Mouse (Mus musculus) stomach, embryonic 14.5 days (tissue): Measurements from ENCODE around the gene Tsc22d2. TPM values are rescaled to one million over a fixed set of nuclear protein-coding genes. Genes with fewer than 3 reads are reported as not detected.

ENCODE experiments used
- ATAC-seq: fragments of 200-750 bp; cut with Nextera tagmentation; 2 replicates; pipeline ENCODE4 v1.8.0; 2017; ENCODE audit warnings: low read depth, moderate TSS enrichment; ENCODE audit not compliant: insufficient number of reproducible peaks, insufficient read depth, low FRiP score
- H3K27ac ChIP-seq: fragments of 300-500 bp; sonication (generic); 2 replicates; pipeline ENCODE4 v1.5.1; 2014; ENCODE audit warnings: mild to moderate bottlenecking, low read length, moderate library complexity, mixed read lengths
- H3K27me3 ChIP-seq: fragments of 300-500 bp; sonication (generic); 2 replicates; pipeline ENCODE4 v1.6.1; 2014; ENCODE audit warnings: low read length, control low read depth, mixed read lengths; ENCODE audit not compliant: control insufficient read depth, insufficient read depth
- H3K36me3 ChIP-seq: fragments of 300-500 bp; sonication (generic); 2 replicates; pipeline ENCODE4 v1.6.1; 2014; ENCODE audit warnings: mild to moderate bottlenecking, control low read depth, low read length, moderate library complexity, mixed read lengths; ENCODE audit not compliant: control insufficient read depth, insufficient read depth
- H3K4me1 ChIP-seq: fragments of 300-500 bp; sonication (generic); 2 replicates; pipeline ENCODE4 v1.6.1; 2014; ENCODE audit warnings: low read length, control low read depth, mixed read lengths; ENCODE audit not compliant: control insufficient read depth, insufficient read depth
- H3K4me2 ChIP-seq: fragments of 300-500 bp; sonication (generic); replicated peaks from 2 replicates; pipeline ENCODE4 v1.6.1; 2014; ENCODE audit warnings: low read depth, low read length, control low read depth
- H3K4me3 ChIP-seq: fragments of 300-500 bp; sonication (generic); 2 replicates; pipeline ENCODE4 v1.5.1; 2014; ENCODE audit warnings: low read depth, low read length, control low read depth
- H3K9ac ChIP-seq: fragments of 300-500 bp; sonication (generic); replicated peaks from 2 replicates; pipeline ENCODE4 v1.6.1; 2014; ENCODE audit warnings: low read depth, mild to moderate bottlenecking, control low read depth, low read length, moderate library complexity, mixed read lengths
- H3K9me3 ChIP-seq: fragments of 300-500 bp; sonication (generic); 2 replicates; pipeline ENCODE4 v1.6.1; 2016; ENCODE audit warnings: low read depth, low read length, control low read depth; ENCODE audit not compliant: control insufficient read depth
- WGBS: fragments of 180-500 bp; shearing (Covaris S2); extraction: QIAGEN DNeasy Blood & Tissue Kit; methylation state at CpG from one replicate; pipeline ENCODE4 v1.1.7; 2014; 5-methylcytosine and 5-hydroxymethylcytosine counted together
- polyA plus RNA-seq: library from polyadenylated mRNA; unstranded; fragments of >200 nt; fragmentation: Nextera tagmentation; extraction: Ambion mirVana; gene quantifications from 2 replicates; pipeline ENCODE4 v1.2.1, GENCODE M21; 2014

Tsc22d2 gene
- polyA plus RNA-seq, 1 experiment from 2014 or later = 15.0 TPM

DNA sequence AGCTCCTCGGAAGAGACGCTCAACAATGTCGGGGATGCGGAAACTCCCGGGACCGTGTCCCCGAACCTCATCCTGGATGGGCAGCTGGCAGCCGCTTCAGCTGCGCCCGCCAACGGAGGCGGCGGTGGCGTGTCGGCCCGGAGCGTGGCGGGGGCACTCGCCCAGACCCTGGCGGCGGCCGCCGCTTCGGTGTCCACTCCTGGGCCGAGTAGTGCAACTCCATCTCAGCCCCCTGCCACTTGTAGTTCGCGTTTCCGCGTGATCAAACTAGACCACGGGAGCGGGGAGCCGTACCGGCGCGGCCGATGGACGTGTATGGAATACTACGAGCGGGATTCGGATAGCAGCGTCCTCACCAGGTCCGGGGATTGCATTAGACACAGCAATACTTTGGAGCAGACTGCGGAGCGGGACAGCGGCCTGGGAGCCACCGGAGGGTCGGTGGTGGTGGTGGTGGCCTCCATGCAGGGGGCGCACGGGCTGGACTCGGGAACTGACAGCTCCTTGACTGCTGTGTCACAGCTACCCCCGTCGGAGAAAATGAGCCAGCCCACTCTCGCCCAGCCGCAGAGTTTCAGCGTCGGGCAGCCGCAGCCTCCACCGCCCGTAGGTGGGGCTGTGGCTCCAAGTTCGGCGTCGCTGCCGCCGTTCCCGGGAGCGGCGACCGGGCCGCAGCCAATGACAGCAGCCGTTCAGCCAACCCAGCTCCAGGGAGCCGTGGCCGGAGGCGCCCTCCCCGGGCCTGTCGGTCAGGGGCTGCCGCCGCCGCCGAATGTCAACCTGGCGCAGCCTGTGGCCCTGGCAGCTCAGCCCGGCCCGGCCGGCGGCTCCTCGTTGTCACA, 1.6 kb downstream of the Tsc22d2 start:
- Histone ChIP-seq H3K27me3 (no peaks in the 10 kb centered on the region), H3K27ac (peak overlapping the region; percentile 100), H3K4me3 (peak overlapping the region; percentile 94), H3K9me3 (no peaks in the 10 kb centered on the region), H3K4me1 (no peaks in the 10 kb centered on the region), H3K9ac (peak overlapping the region; percentile 97), H3K36me3 (no peaks in the 10 kb centered on the region), H3K4me2 (peak overlapping the region; percentile 93)
- under 1% methylated on average over 78 of the region's 85 CpGs for WGBS
- peak; percentile 68 for ATAC-seq

DNA sequence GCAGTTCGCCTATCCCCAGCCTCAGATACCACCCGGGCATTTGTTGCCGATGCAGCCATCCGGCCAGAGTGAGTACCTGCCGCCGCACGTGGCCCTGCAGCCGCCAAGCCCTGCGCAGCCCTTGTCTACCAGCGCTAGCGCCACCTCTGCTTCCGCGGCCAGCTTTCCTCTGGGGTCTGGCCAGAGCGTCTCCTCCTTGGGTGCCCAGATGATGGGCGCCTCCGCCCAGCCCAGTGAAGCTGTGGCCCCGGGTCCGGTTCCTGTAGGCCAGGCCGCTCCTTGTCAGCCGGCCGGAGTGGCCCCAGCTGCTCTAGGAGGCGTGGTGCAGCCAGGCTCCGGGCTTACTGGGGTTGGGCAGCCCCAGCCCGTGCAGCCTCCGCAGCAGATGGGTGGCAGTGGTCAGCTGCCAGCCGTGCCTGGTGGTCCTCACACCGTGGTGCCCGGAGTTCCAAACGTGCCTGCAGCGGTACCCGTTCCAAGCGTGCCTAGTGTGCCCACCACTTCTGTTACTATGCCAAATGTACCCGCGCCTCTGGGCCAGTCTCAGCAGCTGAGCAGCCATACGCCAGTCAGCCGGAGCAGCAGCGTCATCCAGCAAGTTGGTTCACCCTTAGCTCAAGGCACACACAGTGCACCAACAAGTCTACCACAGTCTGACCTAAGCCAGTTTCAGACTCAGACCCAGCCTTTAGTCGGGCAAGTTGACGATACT, 2.4 kb downstream of the Tsc22d2 start:
- peak overlapping the region; percentile 93 for H3K4me2 ChIP-seq
- no peaks in the 10 kb centered on the region for H3K36me3 ChIP-seq
- H3K9ac ChIP-seq = peak overlapping the region; percentile 97
- H3K4me1 ChIP-seq = no peaks in the 10 kb centered on the region
- peak overlapping the region; percentile 94 for H3K4me3 ChIP-seq
- no peaks in the 10 kb centered on the region for H3K9me3 ChIP-seq
- peak; percentile 46 for ATAC-seq
- peak overlapping the region; percentile 100 for H3K27ac ChIP-seq
- H3K27me3 ChIP-seq = no peaks in the 10 kb centered on the region
- WGBS = under 1% methylated on average over 39 of the region's 39 CpGs

DNA sequence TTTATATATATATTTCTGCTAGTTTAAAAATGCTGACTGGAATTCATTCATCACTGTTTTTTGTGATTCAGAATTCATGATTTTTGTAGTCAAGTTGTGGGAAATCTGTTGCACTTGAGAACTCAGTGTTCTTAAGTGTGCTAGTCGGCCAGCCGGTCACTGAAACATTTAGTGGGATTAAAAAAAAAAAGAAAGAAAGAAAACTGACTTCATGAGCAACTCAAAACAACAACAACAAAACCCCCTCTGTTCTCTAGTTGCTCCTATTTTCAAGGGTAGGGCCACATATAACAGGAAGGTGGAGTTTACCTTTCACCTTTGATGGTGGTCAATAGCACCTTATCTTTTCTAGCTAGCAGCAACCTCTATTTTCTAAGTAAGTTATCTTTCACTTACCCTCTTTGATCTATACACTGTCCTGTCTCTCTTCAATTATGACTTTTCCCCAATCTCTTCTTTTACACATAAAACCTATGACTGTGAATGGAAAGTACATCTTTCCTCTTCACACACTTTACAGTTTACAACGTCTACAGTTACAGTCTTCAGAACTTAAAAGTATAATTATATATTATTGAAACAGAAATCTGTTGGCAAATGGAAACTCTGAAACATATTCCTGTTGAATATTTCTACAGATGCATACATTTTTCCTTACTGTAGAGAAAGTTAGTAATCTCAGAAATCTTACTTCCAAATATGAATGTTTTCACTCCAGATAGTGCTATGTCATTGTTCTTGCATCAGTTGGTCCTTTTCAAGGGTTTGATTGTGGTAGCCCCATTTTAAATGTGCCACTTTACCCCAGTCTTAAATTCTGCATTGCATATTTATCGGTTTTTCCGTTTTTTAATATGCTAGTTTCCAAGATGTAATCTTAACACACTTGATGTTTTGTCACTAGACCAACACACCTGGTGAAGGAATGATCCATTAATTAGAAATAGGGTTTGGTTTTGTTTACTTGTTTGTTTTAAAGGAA, 4.5 kb downstream of the Tsc22d2 start:
- no peaks in the 10 kb centered on the region for H3K27me3 ChIP-seq
- H3K4me1 ChIP-seq = no peaks in the 10 kb centered on the region
- no peak for ATAC-seq
- peak overlapping the region; percentile 93 for H3K4me2 ChIP-seq
- no peaks in the 10 kb centered on the region for H3K36me3 ChIP-seq
- WGBS = 24% methylated on average over 5 of the region's 5 CpGs
- H3K4me3 ChIP-seq = peak overlapping the region; percentile 94
- H3K9me3 ChIP-seq = no peaks in the 10 kb centered on the region
- no peak overlapping the region for H3K27ac ChIP-seq
- peak overlapping the region; percentile 30; the same call in 1 of the 2 replicates for H3K9ac ChIP-seq

DNA sequence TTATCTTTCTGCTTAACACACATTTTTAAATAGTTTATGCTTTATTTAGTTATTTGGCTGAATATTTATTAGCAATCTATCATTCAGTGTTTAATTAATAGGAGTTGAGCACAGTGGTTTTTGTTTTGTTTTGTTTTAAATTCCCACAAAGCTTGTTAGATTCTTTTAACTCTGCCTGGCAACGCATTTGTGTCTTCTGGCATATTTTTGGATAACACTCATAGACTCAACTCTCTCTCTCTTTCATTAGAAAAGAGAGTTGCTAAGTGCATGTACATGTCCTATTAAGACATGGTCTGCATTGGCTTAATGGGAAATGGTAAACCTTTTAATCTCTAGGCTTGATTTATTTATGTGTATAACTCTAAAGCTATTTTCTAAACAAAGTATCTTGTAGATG, 14.3 kb downstream of the Tsc22d2 start:
- 83% methylated on average over 1 of the region's 1 CpGs for WGBS
- ATAC-seq = no peak
- no peaks in the 10 kb centered on the region for H3K27me3 ChIP-seq
- H3K4me1 ChIP-seq = no peaks in the 10 kb centered on the region
- no peak overlapping the region for H3K4me3 ChIP-seq
- H3K27ac ChIP-seq = no peak overlapping the region
- no peaks in the 10 kb centered on the region for H3K36me3 ChIP-seq
- no peak overlapping the region for H3K9ac ChIP-seq
- no peaks in the 10 kb centered on the region for H3K9me3 ChIP-seq
- H3K4me2 ChIP-seq = no peak overlapping the region

DNA sequence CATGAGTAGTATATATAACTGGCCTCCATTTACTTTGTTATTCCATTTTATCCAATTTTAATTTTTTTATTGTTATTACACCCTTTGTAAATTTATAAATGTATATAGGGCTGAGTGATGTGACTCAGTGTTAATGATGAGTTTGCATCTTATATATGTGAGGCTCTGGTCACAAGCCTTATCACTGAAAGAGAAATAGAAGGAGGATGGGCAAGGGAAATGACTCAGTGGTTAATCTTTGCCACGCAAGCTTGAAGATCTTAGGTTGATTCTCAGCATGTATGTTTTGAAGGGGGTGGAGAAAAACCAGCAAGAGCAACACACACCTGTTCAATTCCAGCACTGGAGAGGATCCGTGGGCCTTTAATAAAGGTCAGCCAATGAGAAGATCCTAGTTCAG, 19.9 kb downstream of the Tsc22d2 start:
- Histone ChIP-seq H3K4me3 (no peak overlapping the region), H3K4me1 (no peaks in the 10 kb centered on the region), H3K9me3 (no peaks in the 10 kb centered on the region), H3K27me3 (no peaks in the 10 kb centered on the region), H3K9ac (no peak overlapping the region), H3K27ac (no peak overlapping the region), H3K36me3 (no peaks in the 10 kb centered on the region), H3K4me2 (no peak overlapping the region)
- 89% methylated on average over 2 of the region's 2 CpGs for WGBS
- ATAC-seq = no peak

DNA sequence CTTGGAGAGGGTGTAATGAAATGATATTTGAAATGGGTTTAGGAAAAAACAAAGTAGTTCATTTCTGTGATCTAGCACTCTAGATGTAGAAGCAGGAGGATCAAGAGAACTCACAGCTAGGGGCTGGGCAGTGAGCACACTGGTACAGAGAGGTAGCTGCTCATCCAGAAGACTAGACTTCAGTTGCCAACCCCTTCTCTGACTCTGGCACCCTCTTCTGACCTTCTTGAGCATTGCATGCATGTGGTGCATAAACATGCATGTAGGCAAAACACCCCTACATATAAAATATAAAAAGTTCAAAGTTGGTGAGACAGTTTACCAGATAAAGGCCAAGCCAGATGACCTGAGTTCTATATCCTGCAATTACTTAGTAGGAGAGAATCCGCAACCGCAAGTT, 33.7 kb downstream of the Tsc22d2 start:
- 0 out of 2 replicates have a peak, but pooled peaks cover under 1% of the 10 kb centered on the region for H3K36me3 ChIP-seq
- no peaks in the 10 kb centered on the region for H3K4me1 ChIP-seq
- H3K27ac ChIP-seq = no peak overlapping the region
- no peaks in the 10 kb centered on the region for H3K27me3 ChIP-seq
- no peak for ATAC-seq
- H3K4me2 ChIP-seq = no peak overlapping the region
- WGBS = 99% methylated on average over 2 of the region's 2 CpGs
- no peaks in the 10 kb centered on the region for H3K9me3 ChIP-seq
- H3K4me3 ChIP-seq = no peak overlapping the region
- no peak overlapping the region for H3K9ac ChIP-seq

DNA sequence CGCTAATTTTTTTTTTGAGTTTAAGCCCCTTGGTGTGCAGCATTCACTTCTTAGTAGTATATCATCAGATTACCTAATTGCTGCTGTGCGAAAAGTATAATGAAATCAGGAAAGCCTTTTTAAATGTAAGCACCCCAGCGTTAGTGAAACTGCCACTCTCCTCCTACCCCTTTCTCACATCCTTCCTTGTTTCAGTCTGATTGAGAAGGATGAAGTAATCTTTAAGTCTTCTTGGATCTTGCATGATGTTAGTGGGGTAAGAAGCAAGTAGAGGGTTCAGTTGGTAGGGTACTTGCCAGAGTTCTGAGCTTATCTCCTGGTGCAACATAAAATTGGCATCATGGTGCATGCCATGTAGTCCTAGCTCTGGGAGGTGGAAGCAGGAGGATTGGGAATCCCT, 35.0 kb downstream of the Tsc22d2 start:
- Histone ChIP-seq H3K36me3 (0 out of 2 replicates have a peak, but pooled peaks cover 2% of the 10 kb centered on the region), H3K27me3 (no peaks in the 10 kb centered on the region), H3K9me3 (no peaks in the 10 kb centered on the region), H3K9ac (no peak overlapping the region), H3K4me1 (no peaks in the 10 kb centered on the region), H3K4me3 (no peak overlapping the region), H3K27ac (no peak overlapping the region), H3K4me2 (no peak overlapping the region)
- WGBS = 90% methylated on average over 3 of the region's 3 CpGs
- ATAC-seq = no peak
